Mouse (Mus musculus): ENCODE measurements at regions not wholly inside any gene's neighbourhood (a gene's known extent, or its start where the extent isn't known, plus 50 kb on each side); places are given as distances from the start of the nearest gene placed in this dataset.

GRCm38 (mm10) chr15:64477131-64477530 lies 340.4 kb upstream of the Gm21798 start:
- ATAC-seq (ENCODE audit: low FRiP score, low TSS enrichment) = no peak
- Histone ChIP-seq H3K4me1 (ENCODE audit: control insufficient read depth, insufficient read depth, low read length) (no peaks in the 10 kb centered on the region), H3K9ac (ENCODE audit: low read depth, low read length) (no peak overlapping the region), H3K4me3 (ENCODE audit: low read length) (no peak overlapping the region), H3K27ac (ENCODE audit: low read depth, low read length) (no peak overlapping the region), H3K9me3 (ENCODE audit: control insufficient read depth, low read length) (no peaks in the 10 kb centered on the region), H3K27me3 (ENCODE audit: control insufficient read depth, insufficient read depth, low read length) (no peaks in the 10 kb centered on the region), H3K4me2 (replicated peaks; ENCODE audit: low read depth, low read length) (no peak overlapping the region), H3K36me3 (ENCODE audit: control insufficient read depth, insufficient read depth, low read length) (no peaks in the 10 kb centered on the region)
- 90% methylated on average over 5 of the region's 5 CpGs for WGBS

- no peaks in the 10 kb centered on the region for H3K36me3 ChIP-seq (ENCODE audit: control insufficient read depth, insufficient read depth, low read length)
- no peak overlapping the region for H3K4me2 ChIP-seq (replicated peaks; ENCODE audit: low read depth, low read length)
- no peak overlapping the region for H3K4me3 ChIP-seq (ENCODE audit: low read length)
- no peak overlapping the region for H3K9ac ChIP-seq (ENCODE audit: low read depth, low read length)
- 68% methylated on average over 6 of the region's 6 CpGs for WGBS
- H3K4me1 ChIP-seq (ENCODE audit: control insufficient read depth, insufficient read depth, low read length) = no peaks in the 10 kb centered on the region
- H3K27me3 ChIP-seq (ENCODE audit: control insufficient read depth, insufficient read depth, low read length) = no peaks in the 10 kb centered on the region
- no peaks in the 10 kb centered on the region for H3K9me3 ChIP-seq (ENCODE audit: control insufficient read depth, low read length)
- no peak overlapping the region for H3K27ac ChIP-seq (ENCODE audit: low read depth, low read length)
- no peak for ATAC-seq (ENCODE audit: low FRiP score, low TSS enrichment)
Measured at GRCm38 (mm10) chr15:64480625-64481024, 336.9 kb upstream of the Gm21798 start.

- H3K4me1 ChIP-seq (ENCODE audit: control insufficient read depth, insufficient read depth, low read length) = no peaks in the 10 kb centered on the region
- no peak overlapping the region for H3K27ac ChIP-seq (ENCODE audit: low read depth, low read length)
- H3K4me3 ChIP-seq (ENCODE audit: low read length) = no peak overlapping the region
- no peak overlapping the region for H3K4me2 ChIP-seq (replicated peaks; ENCODE audit: low read depth, low read length)
- ATAC-seq (ENCODE audit: low FRiP score, low TSS enrichment) = no peak
- H3K27me3 ChIP-seq (ENCODE audit: control insufficient read depth, insufficient read depth, low read length) = no peaks in the 10 kb centered on the region
- no peaks in the 10 kb centered on the region for H3K36me3 ChIP-seq (ENCODE audit: control insufficient read depth, insufficient read depth, low read length)
- H3K9ac ChIP-seq (ENCODE audit: low read depth, low read length) = no peak overlapping the region
- H3K9me3 ChIP-seq (ENCODE audit: control insufficient read depth, low read length) = no peaks in the 10 kb centered on the region
Measured at GRCm38 (mm10) chr15:64481226-64481625, 336.3 kb upstream of the Gm21798 start.

- Histone ChIP-seq H3K4me3 (ENCODE audit: low read length) (no peak overlapping the region), H3K36me3 (ENCODE audit: control insufficient read depth, insufficient read depth, low read length) (no peaks in the 10 kb centered on the region), H3K4me1 (ENCODE audit: control insufficient read depth, insufficient read depth, low read length) (no peaks in the 10 kb centered on the region), H3K9me3 (ENCODE audit: control insufficient read depth, low read length) (no peaks in the 10 kb centered on the region), H3K27me3 (ENCODE audit: control insufficient read depth, insufficient read depth, low read length) (no peaks in the 10 kb centered on the region), H3K9ac (ENCODE audit: low read depth, low read length) (no peak overlapping the region), H3K27ac (ENCODE audit: low read depth, low read length) (no peak overlapping the region), H3K4me2 (replicated peaks; ENCODE audit: low read depth, low read length) (no peak overlapping the region)
- 90% methylated on average over 5 of the region's 5 CpGs for WGBS
- ATAC-seq (ENCODE audit: low FRiP score, low TSS enrichment) = no peak
Measured at GRCm38 (mm10) chr15:64482960-64483359, 334.5 kb upstream of the Gm21798 start.

GRCm38 (mm10) chr15:64487801-64488200 lies 329.7 kb upstream of the Gm21798 start:
- Histone ChIP-seq H3K9me3 (ENCODE audit: control insufficient read depth, low read length) (no peaks in the 10 kb centered on the region), H3K36me3 (ENCODE audit: control insufficient read depth, insufficient read depth, low read length) (no peaks in the 10 kb centered on the region), H3K4me2 (replicated peaks; ENCODE audit: low read depth, low read length) (no peak overlapping the region), H3K9ac (ENCODE audit: low read depth, low read length) (no peak overlapping the region), H3K27ac (ENCODE audit: low read depth, low read length) (no peak overlapping the region), H3K4me1 (ENCODE audit: control insufficient read depth, insufficient read depth, low read length) (no peaks in the 10 kb centered on the region), H3K27me3 (ENCODE audit: control insufficient read depth, insufficient read depth, low read length) (no peaks in the 10 kb centered on the region), H3K4me3 (ENCODE audit: low read length) (no peak overlapping the region)
- no peak for ATAC-seq (ENCODE audit: low FRiP score, low TSS enrichment)
- 29% methylated on average over 2 of the region's 3 CpGs for WGBS

GRCm38 (mm10) chr15:64500783-64501182 lies 316.7 kb upstream of the Gm21798 start:
- Histone ChIP-seq H3K4me2 (replicated peaks; ENCODE audit: low read depth, low read length) (no peak overlapping the region), H3K9me3 (ENCODE audit: control insufficient read depth, low read length) (0 out of 2 replicates have a peak, but pooled peaks cover 3% of the 10 kb centered on the region), H3K9ac (ENCODE audit: low read depth, low read length) (no peak overlapping the region), H3K27me3 (ENCODE audit: control insufficient read depth, insufficient read depth, low read length) (no peaks in the 10 kb centered on the region), H3K4me1 (ENCODE audit: control insufficient read depth, insufficient read depth, low read length) (no peaks in the 10 kb centered on the region), H3K36me3 (ENCODE audit: control insufficient read depth, insufficient read depth, low read length) (no peaks in the 10 kb centered on the region), H3K4me3 (ENCODE audit: low read length) (no peak overlapping the region), H3K27ac (ENCODE audit: low read depth, low read length) (no peak overlapping the region)
- ATAC-seq (ENCODE audit: low FRiP score, low TSS enrichment) = no peak

GRCm38 (mm10) chr15:64501479-64501878 lies 316.0 kb upstream of the Gm21798 start:
- H3K9me3 ChIP-seq (ENCODE audit: control insufficient read depth, low read length) = 0 out of 2 replicates have a peak, but pooled peaks cover 3% of the 10 kb centered on the region
- no peak overlapping the region for H3K27ac ChIP-seq (ENCODE audit: low read depth, low read length)
- no peaks in the 10 kb centered on the region for H3K27me3 ChIP-seq (ENCODE audit: control insufficient read depth, insufficient read depth, low read length)
- no peak for ATAC-seq (ENCODE audit: low FRiP score, low TSS enrichment)
- H3K4me1 ChIP-seq (ENCODE audit: control insufficient read depth, insufficient read depth, low read length) = no peaks in the 10 kb centered on the region
- no peak overlapping the region for H3K4me2 ChIP-seq (replicated peaks; ENCODE audit: low read depth, low read length)
- WGBS = 93% methylated on average over 1 of the region's 1 CpGs
- H3K9ac ChIP-seq (ENCODE audit: low read depth, low read length) = no peak overlapping the region
- H3K4me3 ChIP-seq (ENCODE audit: low read length) = no peak overlapping the region
- H3K36me3 ChIP-seq (ENCODE audit: control insufficient read depth, insufficient read depth, low read length) = no peaks in the 10 kb centered on the region

GRCm38 (mm10) chr15:64504751-64505150 lies 312.7 kb upstream of the Gm21798 start:
- no peak for ATAC-seq (ENCODE audit: low FRiP score, low TSS enrichment)
- Histone ChIP-seq H3K4me2 (replicated peaks; ENCODE audit: low read depth, low read length) (no peak overlapping the region), H3K27ac (ENCODE audit: low read depth, low read length) (no peak overlapping the region), H3K27me3 (ENCODE audit: control insufficient read depth, insufficient read depth, low read length) (no peaks in the 10 kb centered on the region), H3K36me3 (ENCODE audit: control insufficient read depth, insufficient read depth, low read length) (no peaks in the 10 kb centered on the region), H3K4me1 (ENCODE audit: control insufficient read depth, insufficient read depth, low read length) (no peaks in the 10 kb centered on the region), H3K4me3 (ENCODE audit: low read length) (no peak overlapping the region), H3K9ac (ENCODE audit: low read depth, low read length) (no peak overlapping the region), H3K9me3 (ENCODE audit: control insufficient read depth, low read length) (no peaks in the 10 kb centered on the region)
- WGBS = 89% methylated on average over 4 of the region's 4 CpGs

GRCm38 (mm10) chr15:64510649-64511048 lies 306.8 kb upstream of the Gm21798 start:
- ATAC-seq (ENCODE audit: low FRiP score, low TSS enrichment) = no peak
- Histone ChIP-seq H3K4me3 (ENCODE audit: low read length) (no peak overlapping the region), H3K4me1 (ENCODE audit: control insufficient read depth, insufficient read depth, low read length) (no peaks in the 10 kb centered on the region)

GRCm38 (mm10) chr15:64511176-64511575 lies 306.3 kb upstream of the Gm21798 start:
- H3K27ac ChIP-seq (ENCODE audit: low read depth, low read length) = no peak overlapping the region
- WGBS = 42% methylated on average over 2 of the region's 2 CpGs
- no peaks in the 10 kb centered on the region for H3K27me3 ChIP-seq (ENCODE audit: control insufficient read depth, insufficient read depth, low read length)
- H3K36me3 ChIP-seq (ENCODE audit: control insufficient read depth, insufficient read depth, low read length) = no peaks in the 10 kb centered on the region
- H3K4me3 ChIP-seq (ENCODE audit: low read length) = no peak overlapping the region
- H3K4me1 ChIP-seq (ENCODE audit: control insufficient read depth, insufficient read depth, low read length) = no peaks in the 10 kb centered on the region
- no peaks in the 10 kb centered on the region for H3K9me3 ChIP-seq (ENCODE audit: control insufficient read depth, low read length)
- no peak overlapping the region for H3K9ac ChIP-seq (ENCODE audit: low read depth, low read length)
- no peak for ATAC-seq (ENCODE audit: low FRiP score, low TSS enrichment)
- no peak overlapping the region for H3K4me2 ChIP-seq (replicated peaks; ENCODE audit: low read depth, low read length)

More at GRCm38 (mm10) chr15:64510649-64511048, 306.8 kb upstream of the Gm21798 start:
- no peak overlapping the region for H3K27ac ChIP-seq (ENCODE audit: low read depth, low read length)
- WGBS = 80% methylated on average over 2 of the region's 2 CpGs
- no peaks in the 10 kb centered on the region for H3K27me3 ChIP-seq (ENCODE audit: control insufficient read depth, insufficient read depth, low read length)
- no peak overlapping the region for H3K9ac ChIP-seq (ENCODE audit: low read depth, low read length)
- H3K9me3 ChIP-seq (ENCODE audit: control insufficient read depth, low read length) = no peaks in the 10 kb centered on the region
- H3K36me3 ChIP-seq (ENCODE audit: control insufficient read depth, insufficient read depth, low read length) = no peaks in the 10 kb centered on the region
- H3K4me2 ChIP-seq (replicated peaks; ENCODE audit: low read depth, low read length) = no peak overlapping the region

Measured in kidney, embryonic 14.5 days (tissue).